Mouse (Mus musculus) liver, embryonic 11.5 days (tissue): ENCODE measurements around the gene Atp8a2. TPM values are rescaled to one million over a fixed set of nuclear protein-coding genes. Genes with fewer than 3 reads are reported as not detected.
A peak's percentile ranks its signal among the peaks of the same experiment; 100 is the strongest.

Experiments used
- ATAC-seq: fragments of 200-750 bp; cut with Nextera tagmentation; replicated peaks from 2 replicates; pipeline ENCODE4 v1.8.0; 2017; ENCODE audit warnings: moderate number of reproducible peaks, mild to moderate bottlenecking, moderate TSS enrichment, moderate library complexity; ENCODE audit not compliant: low FRiP score
- DNase-seq: peaks from one replicate; pipeline ENCODE4 v3.0.0-alpha.2; 2017; ENCODE audit warnings: low spot score
- H3K27ac ChIP-seq: fragments of 300-500 bp; sonication (generic); 2 replicates; pipeline ENCODE4 v1.5.1; 2014; ENCODE audit warnings: mild to moderate bottlenecking, low read depth, low read length, control low read depth
- H3K27me3 ChIP-seq: fragments of 300-500 bp; sonication (generic); replicated peaks from 2 replicates; pipeline ENCODE4 v1.6.1; 2014; ENCODE audit warnings: low read length, mixed read lengths; ENCODE audit not compliant: control insufficient read depth, insufficient read depth
- H3K36me3 ChIP-seq: fragments of 300-500 bp; sonication (generic); 2 replicates; pipeline ENCODE4 v1.6.1; 2014; ENCODE audit warnings: mild to moderate bottlenecking, low read length, moderate library complexity, mixed read lengths; ENCODE audit not compliant: control insufficient read depth, insufficient read depth
- H3K4me1 ChIP-seq: fragments of 300-500 bp; sonication (generic); replicated peaks from 2 replicates; pipeline ENCODE4 v1.6.1; 2014; ENCODE audit warnings: low read length, mixed read lengths; ENCODE audit not compliant: control insufficient read depth, insufficient read depth
- H3K4me2 ChIP-seq: fragments of 300-500 bp; sonication (generic); 2 replicates; pipeline ENCODE4 v1.6.1; 2014; ENCODE audit warnings: mild to moderate bottlenecking, control low read depth, moderate library complexity
- H3K4me3 ChIP-seq: fragments of 300-500 bp; sonication (generic); 2 replicates; pipeline ENCODE4 v1.5.1; 2014; ENCODE audit warnings: low read depth, low read length, control low read depth
- H3K9ac ChIP-seq: fragments of 300-500 bp; sonication (generic); 2 replicates; pipeline ENCODE4 v1.6.1; 2014; ENCODE audit warnings: low read depth, low read length, control low read depth
- H3K9me3 ChIP-seq: fragments of 300-500 bp; sonication (generic); 2 replicates; pipeline ENCODE4 v1.6.1; 2016; ENCODE audit warnings: low read length, inconsistent platforms, mixed read lengths; ENCODE audit not compliant: control insufficient read depth
- WGBS: fragments of 180-500 bp; shearing (Covaris S2); extraction: QIAGEN DNeasy Blood & Tissue Kit; methylation state at CpG from one replicate; pipeline ENCODE4 v1.1.7; 2014; 5-methylcytosine and 5-hydroxymethylcytosine counted together
- polyA plus RNA-seq: library from polyadenylated mRNA; unstranded; fragments of >200 nt; fragmentation: Nextera tagmentation; extraction: Ambion mirVana; gene quantifications from 2 replicates; pipeline ENCODE4 v1.2.1, GENCODE M21; 2014

Atp8a2 gene
- polyA plus RNA-seq, 1 experiment from 2014 or later: 2.2 TPM

GRCm38 (mm10) chr14:59638906-59639703 is 557.9 kb downstream of the Atp8a2 start:
- Histone ChIP-seq H3K36me3 (no peaks in the 10 kb centered on the region), H3K4me1 (peaks cover 2% of the 10 kb centered on the region; the same call in 1 of the 2 replicates), H3K4me2 (no peak overlapping the region), H3K27ac (no peak overlapping the region), H3K9me3 (no peaks in the 10 kb centered on the region), H3K27me3 (no peaks in the 10 kb centered on the region), H3K4me3 (no peak overlapping the region), H3K9ac (no peak overlapping the region)
- 59% methylated on average over 7 of the region's 7 CpGs for WGBS
- no peak for DNase-seq
- no peak for ATAC-seq

- no peak overlapping the region for H3K4me3 ChIP-seq
- H3K27me3 ChIP-seq: no peaks in the 10 kb centered on the region
- 83% methylated on average over 9 of the region's 9 CpGs for WGBS
- H3K4me2 ChIP-seq: no peak overlapping the region
- H3K9ac ChIP-seq: no peak overlapping the region
- H3K27ac ChIP-seq: no peak overlapping the region
- no peaks in the 10 kb centered on the region for H3K4me1 ChIP-seq
- no peak for ATAC-seq
- no peaks in the 10 kb centered on the region for H3K36me3 ChIP-seq
- no peak for DNase-seq
- no peaks in the 10 kb centered on the region for H3K9me3 ChIP-seq
Observed at GRCm38 (mm10) chr14:59633988-59634387, 563.0 kb downstream of the Atp8a2 start.

- H3K4me1 ChIP-seq: no peaks in the 10 kb centered on the region
- H3K9me3 ChIP-seq: no peaks in the 10 kb centered on the region
- no peak for ATAC-seq
- H3K27me3 ChIP-seq: no peaks in the 10 kb centered on the region
- 80% methylated on average over 5 of the region's 5 CpGs for WGBS
- H3K27ac ChIP-seq: no peak overlapping the region
- no peak for DNase-seq
- no peak overlapping the region for H3K9ac ChIP-seq
- no peak overlapping the region for H3K4me2 ChIP-seq
- no peaks in the 10 kb centered on the region for H3K36me3 ChIP-seq
- no peak overlapping the region for H3K4me3 ChIP-seq
Observed at GRCm38 (mm10) chr14:59633295-59633898, 563.6 kb downstream of the Atp8a2 start.

- 81% methylated on average over 6 of the region's 6 CpGs for WGBS
- ATAC-seq (no peak), DNase-seq (no peak)
- H3K9me3 ChIP-seq: no peaks in the 10 kb centered on the region
- no peak overlapping the region for H3K4me2 ChIP-seq
- peaks cover 5% of the 10 kb centered on the region for H3K27me3 ChIP-seq
- no peaks in the 10 kb centered on the region for H3K4me1 ChIP-seq
- no peak overlapping the region for H3K27ac ChIP-seq
- H3K4me3 ChIP-seq: no peak overlapping the region
- H3K36me3 ChIP-seq: no peaks in the 10 kb centered on the region
- H3K9ac ChIP-seq: no peak overlapping the region
Observed at GRCm38 (mm10) chr14:59632067-59632466, 564.9 kb downstream of the Atp8a2 start.

- WGBS: 79% methylated on average over 9 of the region's 9 CpGs
- DNase-seq (no peak), ATAC-seq (no peak)
- H3K9me3 ChIP-seq: no peaks in the 10 kb centered on the region
- H3K4me2 ChIP-seq: no peak overlapping the region
- H3K27me3 ChIP-seq: peaks cover 24% of the 10 kb centered on the region
- H3K4me1 ChIP-seq: 0 out of 2 replicates have a peak, but pooled peaks cover 3% of the 10 kb centered on the region
- no peak overlapping the region for H3K27ac ChIP-seq
- no peak overlapping the region for H3K4me3 ChIP-seq
- H3K9ac ChIP-seq: no peak overlapping the region
- H3K36me3 ChIP-seq: no peaks in the 10 kb centered on the region
Observed at GRCm38 (mm10) chr14:59630096-59630495, 566.9 kb downstream of the Atp8a2 start.

GRCm38 (mm10) chr14:59629308-59629707 is 567.7 kb downstream of the Atp8a2 start:
- ATAC-seq: no peak

GRCm38 (mm10) chr14:59627823-59628222 is 569.2 kb downstream of the Atp8a2 start:
- H3K9me3 ChIP-seq: no peaks in the 10 kb centered on the region
- no peaks in the 10 kb centered on the region for H3K36me3 ChIP-seq
- H3K4me1 ChIP-seq: 0 out of 2 replicates have a peak, but pooled peaks cover 3% of the 10 kb centered on the region
- peaks cover 33% of the 10 kb centered on the region for H3K27me3 ChIP-seq
- DNase-seq (no peak), ATAC-seq (no peak)
- 0 out of 2 replicates have a peak overlapping the region, but pooled peaks have one; percentile 3 for H3K4me3 ChIP-seq
- no peak overlapping the region for H3K9ac ChIP-seq
- H3K4me2 ChIP-seq: no peak overlapping the region
- H3K27ac ChIP-seq: no peak overlapping the region
- 59% methylated on average over 7 of the region's 7 CpGs for WGBS

More at GRCm38 (mm10) chr14:59629308-59629707, 567.7 kb downstream of the Atp8a2 start:
- WGBS: 87% methylated on average over 15 of the region's 15 CpGs
- DNase-seq: no peak
- H3K4me3 ChIP-seq: no peak overlapping the region
- H3K27me3 ChIP-seq: peaks cover 32% of the 10 kb centered on the region
- H3K36me3 ChIP-seq: no peaks in the 10 kb centered on the region
- no peak overlapping the region for H3K9ac ChIP-seq
- H3K9me3 ChIP-seq: no peaks in the 10 kb centered on the region
- H3K4me1 ChIP-seq: 0 out of 2 replicates have a peak, but pooled peaks cover 3% of the 10 kb centered on the region
- no peak overlapping the region for H3K27ac ChIP-seq
- no peak overlapping the region for H3K4me2 ChIP-seq

- ATAC-seq (no peak), DNase-seq (no peak)
- no peaks in the 10 kb centered on the region for H3K9me3 ChIP-seq
- 0 out of 2 replicates have a peak, but pooled peaks cover 3% of the 10 kb centered on the region for H3K4me1 ChIP-seq
- no peaks in the 10 kb centered on the region for H3K36me3 ChIP-seq
- H3K27ac ChIP-seq: no peak overlapping the region
- WGBS: 44% methylated on average over 9 of the region's 9 CpGs
- H3K4me2 ChIP-seq: peak overlapping the region; percentile 76
- peak overlapping the region; percentile 21 for H3K4me3 ChIP-seq
- H3K9ac ChIP-seq: no peak overlapping the region
- peaks cover 33% of the 10 kb centered on the region for H3K27me3 ChIP-seq
Observed at GRCm38 (mm10) chr14:59627142-59627680, 569.8 kb downstream of the Atp8a2 start.
